Mouse (Mus musculus) embryo, embryonic 11 days (tissue): Measurements from ENCODE around the gene Enho.

ENCODE experiments used
- DNase-seq: peaks from one replicate; pipeline ENCODE4 v3.0.0-alpha.2; 2015

The Enho gene

GRCm38 (mm10) chr4:41662723-41663122 is 22.6 kb upstream of the Enho start:
- DNase-seq: peak; percentile 51

GRCm38 (mm10) chr4:41660851-41661430 is 20.8 kb upstream of the Enho start:
- DNase-seq: peak; percentile 88

GRCm38 (mm10) chr4:41659556-41659955 is 19.4 kb upstream of the Enho start:
- peak; percentile 59 for DNase-seq

GRCm38 (mm10) chr4:41658566-41659384 is 18.7 kb upstream of the Enho start:
- DNase-seq: peak; percentile 51

- no peak for DNase-seq
Measured at GRCm38 (mm10) chr4:41655525-41655924, 15.4 kb upstream of the Enho start.

GRCm38 (mm10) chr4:41654217-41654616 is 14.1 kb upstream of the Enho start:
- peak; percentile 82 for DNase-seq

- no peak for DNase-seq
Measured at GRCm38 (mm10) chr4:41653730-41654129, 13.6 kb upstream of the Enho start.

GRCm38 (mm10) chr4:41653296-41653695 is 13.2 kb upstream of the Enho start:
- peak; percentile 89 for DNase-seq

GRCm38 (mm10) chr4:41648627-41649026 is 8.5 kb upstream of the Enho start:
- no peak for DNase-seq

GRCm38 (mm10) chr4:41648157-41648556 is 8.0 kb upstream of the Enho start:
- DNase-seq: no peak

GRCm38 (mm10) chr4:41645488-41645887 is 5.4 kb upstream of the Enho start:
- DNase-seq: no peak

- DNase-seq: no peak
Measured at GRCm38 (mm10) chr4:41641199-41641822, 1.2 kb upstream of the Enho start.

- no peak for DNase-seq
Measured at GRCm38 (mm10) chr4:41639214-41639841, 796 bp downstream of the Enho start.

GRCm38 (mm10) chr4:41638828-41639213 is 1.3 kb downstream of the Enho start:
- DNase-seq: no peak

- DNase-seq: no peak
Measured at GRCm38 (mm10) chr4:41638186-41638731, 1.9 kb downstream of the Enho start.

- no peak for DNase-seq
Measured at GRCm38 (mm10) chr4:41636882-41637635, 3.1 kb downstream of the Enho start.

- no peak for DNase-seq
Measured at GRCm38 (mm10) chr4:41636366-41636765, 3.8 kb downstream of the Enho start.

- peak; percentile 81 for DNase-seq
Measured at GRCm38 (mm10) chr4:41635906-41636305, 4.2 kb downstream of the Enho start.

- DNase-seq: no peak
Measured at GRCm38 (mm10) chr4:41635224-41635623, 4.9 kb downstream of the Enho start.

GRCm38 (mm10) chr4:41634631-41635030 is 5.5 kb downstream of the Enho start:
- no peak for DNase-seq

- DNase-seq: no peak
Measured at GRCm38 (mm10) chr4:41633001-41633400, 7.1 kb downstream of the Enho start.

- peak; percentile 77 for DNase-seq
Measured at GRCm38 (mm10) chr4:41631390-41631789, 8.7 kb downstream of the Enho start.
